Mouse (Mus musculus) embryonic facial prominence, embryonic 10.5 days (tissue): Measurements from ENCODE around the gene Gm3448. TPM values are rescaled to one million over a fixed set of nuclear protein-coding genes. Genes with fewer than 3 reads are reported as not detected.
"Not testable (repeated sequence)": the region's sequence is repeated elsewhere in the genome, so short reads cannot be mapped to it uniquely, and the experiment has no call there.

Source experiments
- DNase-seq: peaks from one replicate; pipeline ENCODE4 v3.0.0-alpha.2; 2017; ENCODE audit warnings: low spot score
- H3K27ac ChIP-seq: fragments of 300-500 bp; sonication (generic); replicated peaks from 2 replicates; pipeline ENCODE4 v1.5.1; 2016; ENCODE audit warnings: mild to moderate bottlenecking
- H3K27me3 ChIP-seq: fragments of 300-500 bp; sonication (generic); replicated peaks from 2 replicates; pipeline ENCODE4 v1.6.1; 2016; ENCODE audit warnings: low read depth, mild to moderate bottlenecking; ENCODE audit not compliant: poor library complexity, severe bottlenecking
- H3K36me3 ChIP-seq: fragments of 300-500 bp; sonication (generic); replicated peaks from 2 replicates; pipeline ENCODE4 v1.6.1; 2016; ENCODE audit warnings: mild to moderate bottlenecking, moderate library complexity
- H3K4me1 ChIP-seq: fragments of 300-500 bp; sonication (generic); 2 replicates; pipeline ENCODE4 v1.6.1; 2016
- H3K4me3 ChIP-seq: fragments of 300-500 bp; sonication (generic); 2 replicates; pipeline ENCODE4 v1.5.1; 2016; ENCODE audit warnings: mild to moderate bottlenecking, moderate library complexity
- H3K9me3 ChIP-seq: fragments of 300-500 bp; sonication (generic); 2 replicates; pipeline ENCODE4 v1.6.1; 2016; ENCODE audit warnings: mild to moderate bottlenecking
- WGBS: fragments of 180-500 bp; shearing (Covaris S2); methylation state at CpG from one replicate; pipeline ENCODE4 v1.1.7; 2016; 5-methylcytosine and 5-hydroxymethylcytosine counted together
- polyA plus RNA-seq: library from polyadenylated mRNA; unstranded; fragments of >200 nt; fragmentation: Nextera tagmentation; extraction: Ambion mirVana; gene quantifications from 2 replicates; pipeline ENCODE4 v1.2.1, GENCODE M21; 2016

Gm3448 gene
- polyA plus RNA-seq, 1 experiment from 2014 or later: 3.7 TPM

DNA sequence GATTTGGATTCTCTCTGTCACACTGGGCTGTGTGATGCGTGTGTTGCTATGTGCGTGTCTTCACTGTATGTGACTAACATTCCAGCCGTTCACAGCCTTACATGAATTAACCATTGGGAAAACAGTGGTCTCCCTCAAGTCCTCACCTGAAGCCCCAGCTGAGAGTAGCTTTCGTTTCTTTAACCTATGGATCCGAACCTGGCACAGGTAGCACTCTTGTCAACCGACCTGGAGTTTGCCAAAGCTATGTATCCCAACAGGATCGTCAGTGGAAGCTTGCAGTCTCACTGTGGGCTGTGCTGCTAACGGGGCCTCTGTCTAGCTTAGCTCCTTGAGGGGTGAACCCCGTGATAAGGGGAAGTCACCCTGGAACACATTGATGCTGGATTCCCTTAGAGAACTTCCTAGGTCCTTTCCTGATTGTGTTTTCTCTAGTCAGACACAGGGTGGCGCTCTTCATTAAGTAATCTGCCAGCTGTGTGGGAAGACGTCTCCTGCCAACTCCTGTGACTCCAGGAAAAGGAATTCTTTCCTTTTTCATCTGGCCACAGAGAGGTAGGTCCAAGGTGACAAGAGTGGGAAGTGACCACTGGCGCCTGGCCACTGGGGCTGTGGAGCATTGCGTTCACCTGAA lies 24.2 kb upstream of the Gm3448 start:
- no peaks in the 10 kb centered on the region for H3K27me3 ChIP-seq
- H3K27ac ChIP-seq: peak overlapping the region; percentile 48; the same call in 1 of the 2 replicates
- H3K36me3 ChIP-seq: peaks cover 32% of the 10 kb centered on the region
- 44% methylated on average over 13 of the region's 13 CpGs for WGBS
- DNase-seq: peak; percentile 71
- peaks cover 7% of the 10 kb centered on the region for H3K4me1 ChIP-seq
- H3K4me3 ChIP-seq: no peak overlapping the region
- no peaks in the 10 kb centered on the region for H3K9me3 ChIP-seq

DNA sequence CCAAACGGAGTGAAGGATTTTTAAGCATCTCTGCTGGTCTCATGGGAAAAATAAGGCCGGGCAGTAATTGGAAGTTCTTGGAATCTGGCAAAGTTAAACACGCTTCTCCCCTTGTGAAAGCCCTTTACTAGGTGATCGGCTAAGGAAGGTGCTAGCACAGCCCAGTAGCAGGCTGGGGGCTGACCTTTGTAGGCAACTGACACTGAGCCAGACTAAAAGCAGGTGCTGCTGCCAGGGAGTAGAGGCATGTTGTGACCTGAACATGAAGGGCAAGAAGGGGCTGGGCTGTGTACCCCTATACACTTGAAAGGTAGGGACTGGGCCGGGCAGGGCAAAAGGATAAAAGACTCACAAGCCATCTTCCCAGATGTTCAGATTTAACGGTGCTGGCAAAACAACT lies 19.0 kb upstream of the Gm3448 start:
- H3K27me3 ChIP-seq: no peaks in the 10 kb centered on the region
- H3K9me3 ChIP-seq: no peaks in the 10 kb centered on the region
- H3K4me1 ChIP-seq: no peaks in the 10 kb centered on the region
- peaks cover 77% of the 10 kb centered on the region for H3K36me3 ChIP-seq
- 89% methylated on average over 6 of the region's 6 CpGs for WGBS
- H3K27ac ChIP-seq: no peak overlapping the region
- no peak overlapping the region for H3K4me3 ChIP-seq
- DNase-seq: no peak

DNA sequence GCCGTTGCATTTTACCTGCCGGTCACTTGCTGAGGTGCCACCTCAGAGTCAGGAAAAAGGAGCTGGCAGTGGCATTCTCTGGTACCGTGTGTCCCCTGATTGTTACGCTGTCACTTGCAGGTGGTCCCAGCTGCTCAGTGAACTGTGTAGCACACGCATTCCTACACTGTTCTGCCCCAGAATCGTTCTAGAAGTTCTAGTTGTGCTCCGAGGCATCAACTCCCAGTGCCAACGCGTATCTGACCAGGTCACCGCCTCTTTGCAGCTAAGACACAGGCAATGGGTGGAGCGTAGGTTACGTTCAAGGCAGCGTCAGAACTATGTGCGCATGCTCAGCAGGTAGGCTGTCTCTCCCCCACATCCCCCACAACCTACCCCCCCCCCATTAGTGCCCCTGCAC lies 18.3 kb upstream of the Gm3448 start:
- H3K36me3 ChIP-seq: peaks cover 82% of the 10 kb centered on the region

DNA sequence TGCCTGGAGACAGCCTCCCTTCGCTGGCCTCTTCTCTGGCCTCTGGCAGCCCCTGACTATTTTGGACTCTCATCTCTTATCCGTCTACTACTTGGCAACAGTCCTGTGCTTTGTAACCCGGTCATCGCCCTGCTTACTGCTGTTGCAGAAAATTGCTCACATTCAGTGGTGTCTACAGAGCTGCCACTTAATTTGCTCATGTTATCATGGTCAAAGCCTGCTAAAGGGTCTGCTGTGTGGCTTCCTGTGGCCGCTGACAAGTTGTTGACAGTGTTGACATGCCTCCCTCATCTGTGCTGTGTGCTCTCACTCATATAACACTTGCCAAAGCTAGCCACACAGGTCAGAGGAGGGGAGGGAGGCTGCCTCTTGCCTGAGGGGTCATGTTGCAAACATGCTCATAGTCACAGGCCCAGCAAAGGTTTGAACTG lies 16.8 kb upstream of the Gm3448 start:
- Histone ChIP-seq H3K9me3 (no peaks in the 10 kb centered on the region), H3K4me3 (no peak overlapping the region), H3K4me1 (no peaks in the 10 kb centered on the region), H3K27me3 (no peaks in the 10 kb centered on the region), H3K27ac (no peak overlapping the region), H3K36me3 (peaks cover 75% of the 10 kb centered on the region)
- no peak for DNase-seq
- 90% methylated on average over 5 of the region's 5 CpGs for WGBS

More for the DNA sequence above, 18.3 kb upstream of the Gm3448 start:
- Histone ChIP-seq H3K9me3 (no peaks in the 10 kb centered on the region), H3K4me3 (no peak overlapping the region), H3K27me3 (no peaks in the 10 kb centered on the region), H3K27ac (no peak overlapping the region), H3K4me1 (no peaks in the 10 kb centered on the region)
- no peak for DNase-seq
- WGBS: 95% methylated on average over 14 of the region's 14 CpGs

DNA sequence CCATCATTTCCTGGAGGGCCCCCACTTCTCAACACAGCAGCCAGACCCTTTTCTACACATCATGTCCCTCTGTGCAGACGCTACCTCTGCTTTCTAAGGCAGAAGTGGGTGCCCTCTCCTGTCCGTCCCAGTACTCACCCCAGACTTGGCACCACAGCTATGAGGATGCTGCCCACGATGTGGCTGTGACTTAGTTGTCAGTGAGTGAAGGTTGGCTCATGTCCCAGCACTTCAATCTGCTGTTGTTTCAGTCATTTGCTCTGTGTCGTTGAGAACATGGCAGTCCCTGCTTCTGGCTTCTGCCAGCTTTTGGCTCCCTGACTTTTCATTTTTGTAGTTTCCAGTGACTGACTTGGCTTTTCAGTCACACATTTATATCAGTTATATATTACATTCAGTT lies 14.6 kb upstream of the Gm3448 start:
- WGBS: 91% methylated on average over 4 of the region's 4 CpGs
- Histone ChIP-seq H3K4me3 (no peak overlapping the region), H3K4me1 (no peaks in the 10 kb centered on the region), H3K27ac (no peak overlapping the region), H3K36me3 (peaks cover 52% of the 10 kb centered on the region), H3K27me3 (no peaks in the 10 kb centered on the region), H3K9me3 (no peaks in the 10 kb centered on the region)
- DNase-seq: no peak

DNA sequence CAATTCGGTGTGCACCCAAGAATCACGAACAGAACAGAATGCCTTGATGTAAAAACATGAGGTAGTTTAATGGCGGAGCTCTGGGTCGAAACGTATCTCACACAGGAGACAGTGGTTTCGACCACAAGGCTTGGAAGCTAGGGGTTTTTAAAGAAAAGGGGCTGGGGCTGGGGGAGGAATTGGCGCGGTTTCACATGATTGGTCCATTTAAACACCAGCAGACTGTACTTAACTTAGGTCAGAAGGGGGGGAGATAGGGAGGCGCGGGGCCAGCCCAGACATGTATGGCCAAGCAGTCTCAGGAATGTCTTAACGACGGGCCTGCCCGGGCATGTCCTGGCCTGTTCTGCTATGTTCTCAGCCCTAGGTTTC lies 12.5 kb upstream of the Gm3448 start:
- peaks cover 33% of the 10 kb centered on the region for H3K36me3 ChIP-seq
- WGBS: 95% methylated on average over 12 of the region's 13 CpGs
- not testable (repeated sequence) for H3K9me3 ChIP-seq, H3K27ac ChIP-seq, H3K4me1 ChIP-seq, H3K4me3 ChIP-seq, H3K27me3 ChIP-seq, DNase-seq

DNA sequence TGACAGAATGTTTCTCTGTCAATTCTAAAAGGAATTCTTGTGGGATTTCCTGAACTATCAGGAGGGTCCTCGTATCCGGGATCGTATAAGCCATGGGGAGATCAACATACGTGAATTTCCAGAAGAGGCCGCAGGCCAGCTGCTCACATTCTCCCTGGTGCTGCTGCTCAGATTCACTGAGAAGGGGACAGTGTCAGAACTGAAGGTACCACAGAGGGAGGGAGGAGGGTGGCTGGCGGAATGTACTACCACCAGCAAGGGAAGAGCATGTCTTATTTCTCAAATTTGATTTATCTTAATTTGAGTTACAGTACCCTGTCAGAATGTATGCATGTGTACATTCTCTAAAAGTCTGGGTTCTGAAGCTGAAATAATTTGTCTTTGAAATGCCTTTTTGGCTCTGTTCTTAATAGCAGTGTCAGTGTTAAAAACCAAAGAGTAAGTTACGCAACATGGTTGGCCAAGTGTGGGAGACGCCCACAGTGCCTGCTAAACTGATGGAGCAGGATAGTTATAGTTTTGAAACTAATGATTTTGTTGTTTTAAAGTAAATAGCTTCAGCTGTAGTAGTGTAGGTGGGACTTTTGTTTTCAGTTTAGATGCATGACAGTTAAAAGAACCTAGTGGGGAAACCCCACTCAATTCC lies 12.0 kb upstream of the Gm3448 start:
- not testable (repeated sequence) for H3K4me3 ChIP-seq, H3K27ac ChIP-seq, H3K27me3 ChIP-seq, H3K9me3 ChIP-seq, H3K4me1 ChIP-seq, DNase-seq
- peaks cover 28% of the 10 kb centered on the region for H3K36me3 ChIP-seq
- WGBS: 93% methylated on average over 6 of the region's 8 CpGs

DNA sequence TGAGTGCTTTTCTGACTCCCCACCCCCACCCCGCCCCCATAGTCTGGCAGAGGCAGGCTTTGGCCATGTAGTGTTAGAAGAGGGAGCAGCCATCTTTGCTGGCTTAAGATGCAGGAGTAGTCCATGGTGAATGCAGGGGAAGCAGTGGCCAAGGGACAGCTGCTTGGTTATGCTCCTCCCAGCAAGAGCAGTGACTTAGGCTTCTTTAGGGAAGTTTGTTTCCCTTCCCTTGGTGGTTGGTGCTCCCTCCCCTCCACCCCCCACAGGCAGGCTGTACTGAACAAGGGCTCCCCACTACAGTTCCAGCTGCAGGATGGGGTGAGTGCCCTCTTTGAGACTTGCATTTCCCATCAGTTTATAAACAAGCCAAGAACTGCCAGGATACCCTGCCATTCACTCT lies 11.4 kb upstream of the Gm3448 start:
- 81% methylated on average over 1 of the region's 1 CpGs for WGBS
- H3K4me1 ChIP-seq, H3K27me3 ChIP-seq: not testable (repeated sequence)

DNA sequence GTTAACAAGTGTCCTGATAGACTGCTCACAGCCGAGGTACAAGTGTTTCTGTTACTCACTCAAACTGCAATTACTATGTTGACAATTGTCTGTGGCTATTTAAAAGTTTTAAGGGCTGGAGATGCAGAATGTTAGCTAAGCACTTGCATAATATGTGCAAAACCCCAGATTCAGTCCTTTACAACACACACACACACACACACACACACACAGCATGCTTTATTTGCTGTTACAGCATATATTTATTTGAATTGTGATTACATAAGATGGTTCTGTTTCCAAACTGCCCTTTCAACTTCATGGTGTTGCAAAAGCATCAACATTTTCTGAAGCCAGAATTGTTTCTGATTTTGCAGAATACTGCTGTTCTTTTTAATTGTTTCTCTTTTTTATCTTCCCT lies 9.0 kb upstream of the Gm3448 start:
- not testable (repeated sequence) for H3K4me3 ChIP-seq, H3K36me3 ChIP-seq, H3K27me3 ChIP-seq, DNase-seq, H3K9me3 ChIP-seq, H3K27ac ChIP-seq, H3K4me1 ChIP-seq
- no CpG with 5 or more reads among the region's 1 CpGs for WGBS

More for the DNA sequence above, 11.4 kb upstream of the Gm3448 start:
- not testable (repeated sequence) for H3K27ac ChIP-seq, H3K9me3 ChIP-seq, DNase-seq, H3K4me3 ChIP-seq
- H3K36me3 ChIP-seq: peaks cover 22% of the 10 kb centered on the region

DNA sequence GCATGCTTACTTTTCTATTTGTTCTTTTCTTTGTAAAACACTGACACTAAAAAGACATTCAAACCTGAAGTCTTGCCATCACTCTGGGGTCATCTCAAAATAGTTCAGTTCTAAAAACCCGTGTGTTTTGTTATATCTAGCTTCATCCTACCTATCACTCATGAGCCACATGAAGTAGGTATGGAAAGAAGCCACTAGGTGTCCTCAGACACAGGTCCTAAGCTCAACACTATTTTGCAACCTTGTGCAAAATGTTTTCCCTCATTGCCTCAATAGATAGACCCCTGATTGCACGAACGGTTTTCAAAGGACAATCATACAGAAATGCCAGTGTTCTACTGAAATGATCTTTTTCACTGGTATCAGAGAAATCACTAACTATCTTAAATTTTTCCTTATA lies 882 bp downstream of the Gm3448 start:
- WGBS: no CpG with 5 or more reads among the region's 3 CpGs
- H3K4me1 ChIP-seq, DNase-seq, H3K9me3 ChIP-seq, H3K4me3 ChIP-seq, H3K27ac ChIP-seq, H3K36me3 ChIP-seq, H3K27me3 ChIP-seq: not testable (repeated sequence)

DNA sequence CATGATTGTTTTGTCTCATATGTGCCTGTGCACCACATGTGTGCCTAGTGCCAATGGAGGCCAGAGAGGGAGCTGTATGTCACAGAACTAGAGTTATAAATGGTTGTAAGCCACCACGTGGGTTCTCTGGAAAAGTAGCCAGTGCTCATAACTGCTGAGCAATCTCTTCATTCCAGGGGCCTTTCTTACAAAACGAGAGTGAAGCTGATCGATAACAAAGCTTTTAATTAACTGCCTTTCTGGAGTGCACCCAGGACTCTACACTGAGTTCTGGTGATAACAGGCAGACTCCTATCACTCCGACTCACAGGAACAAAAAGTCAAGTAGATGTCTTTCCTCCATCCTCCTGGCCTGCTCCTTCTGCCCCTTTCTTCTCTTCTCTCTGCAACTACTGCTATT lies 9.9 kb downstream of the Gm3448 start:
- H3K36me3 ChIP-seq, DNase-seq, H3K4me3 ChIP-seq, H3K27ac ChIP-seq, H3K27me3 ChIP-seq, H3K4me1 ChIP-seq, H3K9me3 ChIP-seq: not testable (repeated sequence)
- no CpG with 5 or more reads among the region's 4 CpGs for WGBS

DNA sequence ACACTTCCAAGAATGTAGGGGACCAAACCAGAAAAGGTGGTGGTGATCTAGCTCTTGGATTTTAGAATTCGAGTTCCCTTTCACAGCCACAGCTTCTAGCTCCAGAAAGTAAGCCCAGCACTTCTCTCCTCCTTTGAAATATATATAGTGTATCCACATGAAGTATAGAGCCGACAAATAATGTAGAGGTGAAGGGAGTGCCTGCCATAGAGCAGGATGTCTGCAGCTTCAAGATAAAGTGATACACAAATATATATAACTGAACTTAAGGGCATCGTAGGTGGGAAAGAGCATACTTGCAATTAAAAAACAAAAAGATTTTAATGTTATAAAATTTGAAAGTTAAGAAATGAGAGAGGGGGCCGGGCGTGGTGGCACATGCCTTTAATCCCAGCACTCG lies 15.8 kb downstream of the Gm3448 start:
- H3K27me3 ChIP-seq, DNase-seq, H3K9me3 ChIP-seq, H3K27ac ChIP-seq, H3K4me1 ChIP-seq, H3K4me3 ChIP-seq, H3K36me3 ChIP-seq: not testable (repeated sequence)
- no CpG with 5 or more reads among the region's 6 CpGs for WGBS

DNA sequence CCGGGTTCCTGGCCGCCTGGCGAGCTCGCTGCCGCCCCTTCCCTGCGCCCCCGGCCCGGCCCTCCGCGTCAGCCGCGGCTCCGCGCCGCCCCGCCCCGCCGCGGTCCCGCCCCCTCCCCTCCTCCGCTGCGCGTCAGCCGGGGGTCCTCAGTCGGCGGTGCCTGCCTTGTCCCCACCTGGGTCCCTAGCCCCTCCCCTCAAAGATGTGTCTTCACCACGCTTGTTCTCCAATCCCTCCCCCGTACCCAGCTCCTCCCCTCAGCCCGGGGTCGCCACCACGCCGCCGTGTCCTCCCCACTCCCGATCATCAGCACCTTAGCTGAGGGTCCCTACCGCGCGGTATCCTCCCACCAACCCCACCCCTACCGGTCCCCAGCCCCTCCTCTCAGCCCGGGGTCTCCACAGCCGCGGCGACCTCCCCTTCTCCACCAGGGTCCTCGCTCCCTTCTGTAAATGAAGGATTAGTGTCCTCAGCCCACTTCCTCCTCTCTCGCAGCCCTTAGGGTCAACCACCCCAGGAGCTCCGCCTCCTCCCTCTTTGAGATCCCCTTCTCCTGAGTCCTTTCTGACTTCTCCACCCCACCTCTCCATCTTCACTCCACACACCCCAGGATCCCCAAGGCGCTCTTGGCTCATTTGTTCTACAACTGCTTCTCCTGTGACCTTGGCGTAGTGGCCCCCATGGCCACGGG lies 16.7 kb downstream of the Gm3448 start:
- H3K27me3 ChIP-seq, DNase-seq: not testable (repeated sequence)
- no CpG with 5 or more reads among the region's 48 CpGs for WGBS

More for the DNA sequence above, 16.7 kb downstream of the Gm3448 start:
- H3K9me3 ChIP-seq, H3K27ac ChIP-seq, H3K4me3 ChIP-seq, H3K36me3 ChIP-seq, H3K4me1 ChIP-seq: not testable (repeated sequence)
